Mouse (Mus musculus): ENCODE measurements around the gene Them5.

DNA sequence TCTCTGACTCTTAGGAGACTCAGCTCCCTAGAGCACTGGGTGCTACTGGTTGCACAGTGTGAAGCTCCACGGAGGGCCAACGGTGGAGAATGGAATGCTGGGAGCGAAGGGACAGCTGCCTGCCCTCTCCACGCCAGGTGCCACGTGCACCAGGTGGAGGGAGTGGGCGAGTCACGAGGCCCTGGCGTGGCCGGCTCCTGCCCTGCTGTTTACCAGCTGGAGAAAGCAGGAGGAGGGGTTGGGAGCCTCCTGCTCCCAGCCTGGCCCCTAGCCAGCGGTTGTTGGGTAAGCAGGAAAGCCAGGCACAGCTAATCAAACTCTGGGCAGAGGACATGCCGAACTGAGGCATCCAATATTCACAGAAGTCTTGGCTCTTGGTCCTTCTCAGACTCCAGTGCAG is 29.7 kb downstream of the Them5 start:
- no peak for TF ChIP-seq CTCF (IDR thresholded peaks at IDR 0.05; ENCODE audit: low read depth)
- TF ChIP-seq EP300 (IDR thresholded peaks at IDR 0.05; ENCODE audit: low read depth), result no peak

All from liver, embryonic 14.5 days (tissue).